Mouse (Mus musculus) liver, adult 2 months (tissue): Measurements from ENCODE around the gene Hoxa5.

Experiments
- CTCF ChIP-seq: fragments of 200-500 bp; IDR thresholded peaks from 2 replicates; pipeline ENCODE4 v1.5.1; 2011; ENCODE audit warnings: low read depth, low read length, control low read depth
- POLR2A ChIP-seq: fragments of 200-500 bp; IDR thresholded peaks from 2 replicates; pipeline ENCODE4 v1.6.1; 2011; ENCODE audit warnings: low read length, control low read depth; ENCODE audit not compliant: insufficient read depth; ENCODE audit errors: extremely low read depth

DNA sequence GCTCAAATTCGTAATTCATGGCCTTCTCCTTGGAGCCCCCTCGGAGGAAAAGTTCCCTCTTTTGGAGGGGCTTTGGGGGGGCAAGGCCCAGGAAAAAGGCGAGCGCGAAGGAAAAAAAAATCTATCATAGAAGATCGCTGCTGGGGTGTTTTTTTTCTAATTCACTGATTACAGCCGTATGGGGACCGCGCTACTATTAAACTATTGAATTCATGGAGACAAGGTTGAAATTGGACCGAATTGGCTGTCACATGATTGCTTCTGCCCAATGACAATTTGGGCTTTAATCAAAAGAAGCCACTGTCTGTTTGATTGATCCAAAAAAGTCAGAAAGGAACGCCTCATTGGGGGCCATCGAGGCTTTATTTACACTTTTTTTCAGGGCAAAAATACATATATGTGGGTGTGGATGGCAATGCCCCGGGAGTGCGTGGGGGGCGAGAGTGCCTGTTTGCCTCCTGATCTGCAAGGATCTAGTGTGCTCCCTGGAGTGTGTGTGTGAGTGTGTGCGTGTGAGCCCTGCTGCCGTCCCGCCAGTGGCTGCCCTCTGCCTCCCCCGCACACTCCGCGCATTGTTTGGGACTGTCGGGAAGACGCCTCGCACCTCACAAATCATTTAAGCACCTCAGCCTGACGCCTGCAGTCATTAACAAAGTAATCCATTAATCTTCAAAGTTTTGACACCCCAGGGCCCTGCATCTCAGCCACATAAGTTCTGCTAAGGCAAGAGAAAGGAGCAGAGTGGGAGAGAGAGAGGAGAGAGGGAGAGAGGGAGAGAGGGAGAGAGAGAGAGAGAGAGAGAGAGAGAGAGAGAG lies 39.6 kb downstream of the Hoxa5 start, which contains the start of gene Hoxa2:
- TF ChIP-seq CTCF (no peak), POLR2A (no peak)
